Mouse (Mus musculus): ENCODE measurements around the gene Rest.

The Rest gene

GRCm38 (mm10) chr5:77309924-77310772 lies 44.9 kb downstream of the Rest start, which contains the start of the genes Noa1 and Polr2b:
Noa1 (minus strand) TSS chr5:77310084.
Polr2b (plus strand) TSS chr5:77310147.
- DNase-seq = peak; percentile 98

- no peak for DNase-seq
Measured at GRCm38 (mm10) chr5:77314206-77314605, 48.9 kb downstream of the Rest start.

GRCm38 (mm10) chr5:77314986-77315385 lies 49.7 kb downstream of the Rest start:
- no peak for DNase-seq

GRCm38 (mm10) chr5:77324936-77325335 lies 59.6 kb downstream of the Rest start:
- DNase-seq = no peak

- DNase-seq = no peak
Measured at GRCm38 (mm10) chr5:77330154-77330553, 64.9 kb downstream of the Rest start.
